Mouse (Mus musculus): Measurements from ENCODE around the gene Gm20905.
"Not testable (repeated sequence)": the region's sequence is repeated elsewhere in the genome, so short reads cannot be mapped to it uniquely, and the experiment has no call there.

Gm20905 gene

DNA sequence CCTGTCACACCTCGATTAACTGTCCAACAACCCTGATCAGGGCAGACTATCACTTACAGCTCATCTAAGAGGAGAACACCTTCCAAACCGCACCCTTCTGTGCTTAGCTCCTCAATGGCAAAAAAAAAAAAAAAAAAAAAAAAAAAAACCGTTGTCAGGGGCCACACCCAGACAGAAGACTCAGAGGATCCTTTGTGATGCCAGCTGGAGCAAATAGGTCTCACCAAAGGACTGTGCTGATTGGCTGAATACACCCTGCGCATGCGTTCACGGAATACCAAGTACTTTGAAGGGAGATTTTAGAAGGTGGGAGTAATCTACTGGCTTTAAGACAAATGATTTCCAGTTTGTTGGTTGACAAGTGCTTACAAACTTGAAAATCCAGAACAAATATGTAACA is at the start of gene Gm20905:
Gene Gm20905 (minus strand): TSS at position 101 of the 400 bp plus-strand sequence.
- not testable (repeated sequence) for DNase-seq (ENCODE audit: low spot score in 2 of 2)

Data from heart, adult 9 months (tissue).